In genomic region chr4:145272763-145273162, GRCm38 (mm10) we compare ENCODE assay signal across 14 mouse cellular contexts. TPM values are rescaled to one million over a fixed set of nuclear protein-coding genes. Genes with fewer than 3 reads are reported as not detected.
DNase-seq lines count a peak whose midpoint lies in the region; ATAC-seq and TF ChIP-seq lines count a peak whose summit lies in the region.
"Had no signal": no experiment of that assay in that cellular context is flagged by ENCODE, and none has a peak within 500 bp of the region (broad histone marks: within the 10 kb centered on the region; RNA-seq: fewer than 3 reads in every experiment).

No protein-coding gene starts in this region.

- H3K4me2 ChIP-seq in heart, postnatal 0 days (ENCODE audit: low read depth, low read length) = no peak overlapping the region
- H3K4me2 ChIP-seq in forebrain, embryonic 12.5 days = no peak overlapping the region
- H3K4me2 ChIP-seq: embryonic facial prominence, embryonic 15.5 days; neural tube, embryonic 12.5 days had no signal

- H3K9ac ChIP-seq in heart, postnatal 0 days (replicated peaks; ENCODE audit: low read depth, low read length) = no peak overlapping the region
- H3K9ac ChIP-seq in forebrain, embryonic 12.5 days = no peak overlapping the region
- H3K9ac ChIP-seq: embryonic facial prominence, embryonic 15.5 days; neural tube, embryonic 12.5 days had no signal

- TF ChIP-seq CTCF in heart, postnatal 0 days (IDR thresholded peaks at IDR 0.05; ENCODE audit: low read depth) = no peak
- no peak for TF ChIP-seq CTCF in left cerebral cortex, adult 2 months (IDR thresholded peaks at IDR 0.05)

- H3K4me1 ChIP-seq in heart, postnatal 0 days (ENCODE audit: control insufficient read depth, insufficient read depth) = no peaks in the 10 kb centered on the region
- H3K4me1 ChIP-seq in forebrain, embryonic 12.5 days = no peaks in the 10 kb centered on the region
- no peaks in the 10 kb centered on the region for H3K4me1 ChIP-seq in forebrain, embryonic 10.5 days
- H3K4me1 ChIP-seq: neural tube, embryonic 12.5 days had no signal

- H3K27me3 ChIP-seq in heart, postnatal 0 days (ENCODE audit: control insufficient read depth, insufficient read depth, low read length) = no peaks in the 10 kb centered on the region
- H3K27me3 ChIP-seq in forebrain, embryonic 12.5 days = no peaks in the 10 kb centered on the region
- no peaks in the 10 kb centered on the region for H3K27me3 ChIP-seq in forebrain, embryonic 10.5 days (ENCODE audit: poor library complexity, severe bottlenecking)
- H3K27me3 ChIP-seq: embryonic facial prominence, embryonic 15.5 days; neural tube, embryonic 12.5 days had no signal

- intact Hi-C loops in left cerebral cortex, adult 2 months (cut with DNase I) = no loop called here

- peak overlapping the region; percentile 11; the same call in 1 of the 2 replicates for H3K27ac ChIP-seq in heart, postnatal 0 days (ENCODE audit: low read depth)
- H3K27ac ChIP-seq in left cerebral cortex, adult 2 months = no peak overlapping the region
- H3K27ac ChIP-seq in forebrain, embryonic 12.5 days = no peak overlapping the region
- no peak overlapping the region for H3K27ac ChIP-seq in forebrain, embryonic 10.5 days
- H3K27ac ChIP-seq: embryonic facial prominence, embryonic 15.5 days; neural tube, embryonic 12.5 days had no signal

- no peaks in the 10 kb centered on the region for H3K9me3 ChIP-seq in heart, postnatal 0 days (replicated peaks; ENCODE audit: control insufficient read depth, low read length)
- no peaks in the 10 kb centered on the region for H3K9me3 ChIP-seq in forebrain, embryonic 12.5 days
- no peaks in the 10 kb centered on the region for H3K9me3 ChIP-seq in forebrain, embryonic 10.5 days
- H3K9me3 ChIP-seq: embryonic facial prominence, embryonic 15.5 days; neural tube, embryonic 12.5 days had no signal

- no peak for ATAC-seq in heart, postnatal 0 days (ENCODE audit: insufficient read depth, low read depth)
- ATAC-seq in forebrain, embryonic 12.5 days (ENCODE audit: low FRiP score) = no peak

- WGBS in heart, postnatal 0 days = 43% methylated on average over 1 of the region's 1 CpGs
- WGBS in forebrain, embryonic 12.5 days = 94% methylated on average over 1 of the region's 1 CpGs
- 80% methylated on average over 1 of the region's 1 CpGs for WGBS in forebrain, embryonic 10.5 days

- DNase-seq in gastrocnemius, adult 18-20 months (ENCODE audit: low spot score) = peak; percentile 67
- no peak for DNase-seq in gastrocnemius, postnatal 4 days (ENCODE audit: low spot score in 2 of 2)
- DNase-seq in Muller cell, postnatal 12 days (ENCODE audit: inconsistent ontology term) = peak; percentile 77
- DNase-seq in heart, postnatal 0 days (ENCODE audit: low spot score) = no peak
- peak; percentile 56 for DNase-seq in lung, postnatal 36 days
- no peak for DNase-seq in left cerebral cortex, adult 2 months (ENCODE audit: extremely low spot score in 1 of 2, low spot score in 2 of 2)
- no peak for DNase-seq in forebrain, embryonic 10.5 days (ENCODE audit: extremely low spot score, low spot score)
- DNase-seq: B cell, adult 2 months; cerebellum, postnatal 10 days; kidney, adult 18-20 months; right cerebral cortex, postnatal 14 days had no signal

- no peak overlapping the region for H3K4me3 ChIP-seq in heart, postnatal 0 days (ENCODE audit: low read depth, low read length)
- H3K4me3 ChIP-seq in left cerebral cortex, adult 2 months = no peak overlapping the region
- no peak overlapping the region for H3K4me3 ChIP-seq in forebrain, embryonic 12.5 days (replicated peaks)
- H3K4me3 ChIP-seq in forebrain, embryonic 10.5 days = no peak overlapping the region
- H3K4me3 ChIP-seq: embryonic facial prominence, embryonic 15.5 days; neural tube, embryonic 12.5 days had no signal

- TF ChIP-seq EP300 in heart, postnatal 0 days (IDR thresholded peaks at IDR 0.05; ENCODE audit: low read depth) = no peak

- H3K36me3 ChIP-seq in heart, postnatal 0 days (replicated peaks; ENCODE audit: control insufficient read depth, insufficient read depth, low read length) = no peaks in the 10 kb centered on the region
- no peaks in the 10 kb centered on the region for H3K36me3 ChIP-seq in forebrain, embryonic 12.5 days (replicated peaks)
- H3K36me3 ChIP-seq in forebrain, embryonic 10.5 days (replicated peaks) = no peaks in the 10 kb centered on the region
- H3K36me3 ChIP-seq: embryonic facial prominence, embryonic 15.5 days; neural tube, embryonic 12.5 days had no signal

RNA-seq across cellular contexts. Expression of gene Tnfrsf1b, which starts 26.1 kb away (rescaled TPM):
- total RNA-seq in gastrocnemius, adult 18-20 months (2021) = 1 to 10 TPM; 1.5 to 2.9 TPM
- 1 to 10 TPM; 7.3 to 9.2 TPM for total RNA-seq in gastrocnemius, postnatal 4 days (2021)
- total RNA-seq in heart, postnatal 0 days (2014; rRNA removed; ENCODE audit: low replicate concordance) = 11.1 and 26.5 TPM in 2 replicates
- polyA plus RNA-seq in heart, postnatal 0 days (2015; fragmentation: Nextera tagmentation; extraction: Ambion mirVana) = 2.0 TPM in 2 replicates
- 1 to 10 TPM; 2.9 to 3.1 TPM for total RNA-seq in left cerebral cortex, adult 2 months (2021)
- 1.3 and 1.6 TPM in 2 replicates for polyA plus RNA-seq in forebrain, embryonic 12.5 days (2016; fragmentation: Nextera tagmentation; extraction: Ambion mirVana)
- 2.1 and 2.5 TPM in 2 replicates for polyA plus RNA-seq in forebrain, embryonic 10.5 days (2016; fragmentation: Nextera tagmentation; extraction: Ambion mirVana)

RNA-seq across cellular contexts. Expression of gene Tnfrsf8, which starts 42.2 kb away (rescaled TPM):
- not detected for total RNA-seq in gastrocnemius, adult 18-20 months (2021)
- under 1 TPM; 0.20 to 0.29 TPM for total RNA-seq in gastrocnemius, postnatal 4 days (2021)
- total RNA-seq in heart, postnatal 0 days (2014; rRNA removed; ENCODE audit: low replicate concordance) = not detected in 2 replicates
- 0.04 and 0.05 TPM in 2 replicates for polyA plus RNA-seq in heart, postnatal 0 days (2015; fragmentation: Nextera tagmentation; extraction: Ambion mirVana)
- total RNA-seq in left cerebral cortex, adult 2 months (2021) = 1 to 10 TPM in 1 of 2 experiments, under 1 TPM in 1; 0.91 to 1.5 TPM
- polyA plus RNA-seq in forebrain, embryonic 12.5 days (2016; fragmentation: Nextera tagmentation; extraction: Ambion mirVana) = 0.10 and 0.21 TPM in 2 replicates
- polyA plus RNA-seq in forebrain, embryonic 10.5 days (2016; fragmentation: Nextera tagmentation; extraction: Ambion mirVana) = 0.05 TPM in 1 of 2 replicates, not detected in the other

Comparison
In these comparisons a context has a peak if more than half of its experiments do, and no peak if none do; other contexts are left out.
1. DNase-seq: peak in gastrocnemius, adult 18-20 months (single experiment), Muller cell, postnatal 12 days (single experiment) and lung, postnatal 36 days (single experiment); none in gastrocnemius, postnatal 4 days (0 of 2), heart, postnatal 0 days (single experiment), left cerebral cortex, adult 2 months (0 of 2) and forebrain, embryonic 10.5 days (single experiment).